Mouse (Mus musculus) brain, embryonic 14.5 days (tissue): ENCODE results near the gene Nr6a1. TPM values are rescaled to one million over a fixed set of nuclear protein-coding genes. Genes with fewer than 3 reads are reported as not detected.

Source experiments
- DNase-seq: peaks from one replicate; pipeline ENCODE4 v3.0.0-alpha.2; 2011; ENCODE audit warnings: low read depth
- CTCF ChIP-seq: fragments of 200-500 bp; IDR thresholded peaks from 2 replicates; pipeline ENCODE4 v1.5.1; 2012; ENCODE audit warnings: inconsistent platforms, mild to moderate bottlenecking, moderate library complexity, borderline replicate concordance; ENCODE audit not compliant: insufficient read depth, insufficient read length; ENCODE audit errors: extremely low read depth
- POLR2A ChIP-seq: fragments of 200-500 bp; IDR thresholded peaks from 2 replicates; pipeline ENCODE4 v1.6.1; 2012; ENCODE audit warnings: mild to moderate bottlenecking, inconsistent platforms, borderline replicate concordance; ENCODE audit not compliant: poor library complexity, insufficient read depth, insufficient read length, severe bottlenecking; ENCODE audit errors: extremely low read depth
- polyA plus RNA-seq: library from polyadenylated mRNA; depleted of rRNA; stranded (reverse); fragments of >200 nt; gene quantifications from 2 replicates; pipeline ENCODE4 v1.2.3, GENCODE M21; 2012

Gene Nr6a1
- polyA plus RNA-seq, 1 experiment = 5.6 TPM

DNA sequence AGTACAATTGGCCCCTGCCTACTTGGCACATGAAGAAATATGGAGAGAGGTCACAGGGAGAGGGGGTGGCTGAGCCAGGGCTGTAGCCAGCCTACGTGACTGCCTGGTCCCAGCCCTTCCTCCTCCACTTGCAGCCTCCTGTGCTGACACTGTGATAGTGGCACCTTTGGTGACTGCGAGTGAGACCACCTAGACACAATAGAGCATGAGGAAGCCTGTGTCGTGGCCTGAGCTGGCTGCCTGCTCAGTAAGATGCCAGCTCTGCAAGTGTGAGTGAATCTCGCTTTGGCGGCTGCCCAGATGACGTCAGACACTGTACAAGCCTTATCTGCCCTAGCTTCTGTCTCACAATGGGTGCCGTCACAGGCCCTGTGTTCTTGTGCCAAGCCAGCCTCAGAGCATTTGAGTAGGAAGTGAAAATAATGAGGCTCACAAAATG is 22.8 kb upstream of the Nr6a1 start:
- TF ChIP-seq POLR2A = no peak
- TF ChIP-seq CTCF = no peak
- peak; percentile 95 for DNase-seq

DNA sequence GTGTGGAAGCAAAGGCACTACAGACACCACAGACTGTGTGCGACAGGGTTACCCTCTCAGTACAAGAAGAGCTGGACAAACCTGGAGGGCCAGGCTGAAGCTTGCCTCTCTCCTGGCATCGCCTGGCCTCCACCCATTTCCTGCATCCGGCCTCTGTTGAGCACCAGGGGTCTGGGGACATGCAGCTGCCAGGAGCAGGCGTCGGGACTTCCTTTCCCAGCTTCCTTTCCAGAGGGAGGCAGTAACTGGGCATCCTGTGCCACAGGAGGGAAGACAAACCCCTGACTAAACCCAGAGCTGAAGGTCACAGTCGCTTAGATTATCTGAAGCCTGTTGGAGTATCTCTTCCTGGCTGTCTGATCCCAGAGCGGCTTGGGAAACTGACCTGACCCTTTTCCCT is 20.1 kb upstream of the Nr6a1 start:
- no peak for DNase-seq
- TF ChIP-seq CTCF = no peak
- TF ChIP-seq POLR2A = no peak

DNA sequence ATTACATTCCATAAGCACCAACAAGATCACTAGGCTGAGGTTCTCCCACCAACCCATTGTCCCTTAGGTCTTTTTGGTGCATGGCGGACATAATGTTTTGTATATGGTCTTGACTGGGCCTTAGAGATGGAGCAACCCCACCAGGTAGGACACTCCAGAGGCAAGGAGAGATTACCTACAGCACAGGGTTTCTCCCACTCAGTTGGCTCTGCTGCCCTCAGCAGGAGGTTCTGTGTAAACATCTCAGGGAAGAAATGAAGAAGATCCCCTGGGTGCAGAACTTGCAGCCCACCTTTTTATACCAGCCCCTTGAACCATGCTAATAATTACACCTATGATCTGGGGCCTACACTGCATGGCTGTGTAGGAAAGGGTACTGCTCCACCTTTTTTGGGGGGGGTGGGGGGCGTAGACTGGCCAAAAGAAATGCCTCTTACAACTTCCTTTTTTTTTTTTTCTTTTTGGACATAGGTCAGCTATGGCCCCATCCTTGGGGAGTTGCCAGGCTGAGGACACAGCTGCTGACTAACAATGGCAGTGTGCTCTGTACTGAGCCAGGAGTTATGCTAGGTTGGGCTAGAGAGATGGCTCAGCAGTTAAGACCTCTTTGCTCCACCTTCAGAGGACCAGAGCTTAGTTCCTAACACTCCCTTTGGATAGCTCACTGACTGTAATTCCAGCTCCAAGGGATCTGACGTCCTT is 17.1 kb upstream of the Nr6a1 start:
- no peak for DNase-seq
- TF ChIP-seq POLR2A (no peak), CTCF (peak; percentile 5; the same call in 1 of the 2 replicates)

DNA sequence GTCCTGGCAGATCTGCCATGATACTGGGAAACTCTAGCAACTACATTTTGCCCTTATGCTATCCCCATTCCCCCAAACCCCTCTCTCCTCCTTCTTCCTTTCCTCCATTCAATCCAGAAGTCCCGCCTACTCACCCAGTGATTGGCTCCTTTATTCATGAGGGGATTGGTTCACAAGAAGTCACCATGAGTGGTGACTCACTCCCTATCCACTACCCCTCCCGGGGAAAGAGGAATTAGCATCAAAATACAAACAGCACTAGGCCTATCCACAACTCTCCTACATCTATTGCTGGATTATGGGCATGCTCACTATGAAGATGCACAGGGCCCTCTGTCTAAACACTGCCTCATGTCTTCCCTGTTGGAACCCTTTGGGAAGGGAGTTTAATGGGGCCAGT is 16.5 kb upstream of the Nr6a1 start:
- TF ChIP-seq POLR2A (no peak), CTCF (no peak)
- DNase-seq = no peak

DNA sequence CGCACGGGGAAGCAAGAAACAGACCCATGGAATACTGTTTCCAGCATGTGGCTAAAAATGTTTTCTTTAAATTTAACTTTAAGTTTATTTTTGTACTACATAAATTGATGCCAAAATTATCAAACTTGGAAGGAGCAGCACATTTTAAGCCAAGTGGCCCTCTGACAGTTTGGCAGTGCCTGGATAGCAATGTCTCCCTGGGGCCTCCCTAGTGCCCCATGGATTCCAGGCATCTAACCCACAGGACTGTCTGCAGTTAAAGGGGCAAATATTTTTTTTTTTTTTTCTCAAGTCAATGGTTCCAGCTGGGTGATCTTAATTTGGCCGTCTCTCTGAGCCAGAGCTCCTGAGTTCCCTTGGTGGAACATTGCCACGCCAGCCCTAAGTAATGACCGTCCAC is 15.7 kb upstream of the Nr6a1 start:
- DNase-seq = no peak
- no peak for TF ChIP-seq CTCF

DNA sequence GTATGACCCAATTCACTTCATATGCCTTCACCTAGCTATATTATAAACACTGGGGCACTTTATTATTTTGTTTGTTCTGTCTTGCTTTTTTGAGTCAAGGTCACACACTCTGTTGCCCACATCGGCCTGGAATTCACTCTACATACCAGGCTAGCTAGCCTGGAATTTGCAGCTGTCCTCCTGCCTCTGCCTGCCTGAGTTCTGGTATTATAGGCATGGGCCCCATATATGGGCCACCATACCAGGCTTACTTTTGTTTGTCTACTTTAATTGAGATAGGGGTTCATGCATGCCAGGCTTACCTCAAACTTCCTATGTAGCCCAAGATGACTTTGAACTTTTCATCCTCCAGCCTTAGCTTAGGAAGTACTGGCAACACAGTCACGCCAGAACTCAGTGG is 14.4 kb upstream of the Nr6a1 start:
- TF ChIP-seq CTCF (no peak), POLR2A (no peak)
- no peak for DNase-seq

DNA sequence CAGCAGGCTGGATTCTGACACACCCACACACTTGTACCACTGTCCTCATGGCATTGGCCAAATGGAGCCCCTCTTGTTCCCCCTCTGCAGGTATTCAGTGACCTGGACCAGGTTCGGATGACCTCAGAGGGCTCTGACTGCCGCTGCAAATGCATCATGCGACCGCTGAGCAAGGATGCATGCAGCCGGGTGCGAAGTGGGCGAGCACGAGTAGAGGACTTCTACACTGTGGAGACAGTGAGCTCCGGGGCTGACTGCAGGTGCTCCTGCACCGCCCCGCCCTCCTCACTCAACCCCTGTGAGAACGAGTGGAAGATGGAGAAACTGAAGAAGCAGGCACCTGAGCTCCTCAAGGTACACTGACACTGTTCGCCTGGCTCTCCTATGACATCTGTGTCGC is 13.9 kb upstream of the Nr6a1 start:
- TF ChIP-seq POLR2A (no peak), CTCF (no peak)
- DNase-seq = no peak

DNA sequence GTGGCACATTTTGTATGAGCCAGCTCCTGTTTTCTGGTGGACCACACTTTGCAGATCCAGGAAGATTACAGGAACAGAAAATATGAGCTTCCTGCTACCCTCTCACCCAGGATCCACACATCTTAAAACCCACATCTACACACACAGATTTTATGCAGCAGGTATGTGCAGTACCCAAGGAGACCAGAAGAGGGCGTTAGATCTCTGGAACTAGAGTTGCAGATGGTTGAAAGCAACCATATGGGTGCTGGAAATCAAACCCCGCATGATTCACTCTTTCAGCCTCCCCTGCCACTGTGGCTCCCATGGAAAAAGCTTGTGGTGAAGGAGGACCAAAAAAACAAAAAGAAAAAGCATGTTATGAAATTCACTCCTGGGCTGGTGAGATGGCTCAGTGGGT is 11.6 kb upstream of the Nr6a1 start:
- TF ChIP-seq POLR2A (no peak), CTCF (peak; percentile 35; the same call in 1 of the 2 replicates)
- no peak for DNase-seq

DNA sequence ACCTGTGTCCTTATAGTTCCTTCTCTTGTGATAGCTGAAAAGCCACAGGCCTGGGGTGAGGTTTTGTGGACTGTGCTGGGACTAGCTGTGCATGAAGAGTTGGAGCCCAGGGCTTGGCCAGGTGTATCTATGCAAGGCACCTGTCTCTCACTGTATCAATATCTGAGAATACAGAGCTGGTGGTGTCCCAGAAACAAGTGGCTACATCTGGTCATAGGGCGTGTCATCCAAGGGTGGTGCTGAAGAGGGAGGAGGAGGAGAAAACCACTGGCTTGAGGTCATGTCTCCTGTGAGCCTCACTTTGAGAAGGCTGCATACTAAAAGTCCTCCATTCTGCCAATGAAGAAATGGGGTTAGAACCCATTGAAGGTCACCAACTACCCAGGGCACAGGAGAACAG is 10.5 kb upstream of the Nr6a1 start:
- no peak for TF ChIP-seq CTCF
- TF ChIP-seq POLR2A = no peak

DNA sequence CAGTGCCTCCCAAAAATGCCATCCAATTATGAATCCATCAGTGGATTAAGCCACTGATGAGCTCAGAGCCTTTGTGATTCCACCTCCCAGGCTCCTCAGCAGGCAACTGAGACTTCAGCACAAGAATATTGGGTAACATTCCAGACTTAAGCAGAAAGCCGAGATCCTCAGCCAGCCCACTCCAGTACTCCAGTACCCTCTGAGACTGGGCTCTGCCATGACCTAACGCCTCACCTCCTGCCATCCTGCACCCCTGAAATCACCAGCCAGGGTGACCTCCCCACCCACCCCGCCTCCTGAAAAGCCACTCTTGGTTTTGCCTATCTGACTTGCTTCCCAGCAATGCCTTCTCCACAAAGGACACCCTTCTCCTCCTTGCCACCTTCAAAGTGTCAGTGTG is 9.9 kb upstream of the Nr6a1 start:
- TF ChIP-seq POLR2A (no peak), CTCF (no peak)
- DNase-seq = no peak

More for the DNA sequence above, 10.5 kb upstream of the Nr6a1 start:
- DNase-seq = no peak

DNA sequence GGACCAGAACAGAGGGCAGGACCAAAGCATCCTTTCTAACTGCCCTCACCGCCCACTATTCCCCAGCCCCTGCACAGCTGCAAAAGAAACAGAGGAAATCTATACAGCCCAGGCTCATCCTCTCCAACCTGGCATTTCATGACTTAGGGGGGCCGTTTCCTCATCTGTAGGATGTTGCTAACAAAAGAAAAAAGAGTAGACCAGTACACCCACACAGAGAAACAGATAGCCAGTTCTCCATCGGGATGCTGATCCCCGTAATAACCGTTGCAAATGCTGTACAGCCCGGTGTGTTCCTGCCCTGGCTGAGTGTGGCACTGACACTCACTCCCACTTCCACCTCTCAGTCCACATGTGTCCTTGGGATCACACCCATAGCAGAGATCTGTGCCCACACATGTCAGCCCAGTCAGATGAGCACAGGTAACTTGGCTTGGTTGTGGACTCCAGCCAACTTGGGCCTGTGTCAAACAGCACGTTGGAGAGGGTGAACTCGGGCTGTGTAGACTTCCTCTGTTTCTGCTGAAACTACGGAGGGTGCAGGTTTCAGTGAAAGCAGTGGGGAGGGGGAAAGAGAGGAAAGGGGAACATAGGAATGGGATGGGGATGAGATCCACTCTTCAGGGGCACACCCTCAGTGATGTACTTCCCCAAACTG is 9.4 kb upstream of the Nr6a1 start:
- DNase-seq = no peak
- TF ChIP-seq CTCF (no peak), POLR2A (no peak)

DNA sequence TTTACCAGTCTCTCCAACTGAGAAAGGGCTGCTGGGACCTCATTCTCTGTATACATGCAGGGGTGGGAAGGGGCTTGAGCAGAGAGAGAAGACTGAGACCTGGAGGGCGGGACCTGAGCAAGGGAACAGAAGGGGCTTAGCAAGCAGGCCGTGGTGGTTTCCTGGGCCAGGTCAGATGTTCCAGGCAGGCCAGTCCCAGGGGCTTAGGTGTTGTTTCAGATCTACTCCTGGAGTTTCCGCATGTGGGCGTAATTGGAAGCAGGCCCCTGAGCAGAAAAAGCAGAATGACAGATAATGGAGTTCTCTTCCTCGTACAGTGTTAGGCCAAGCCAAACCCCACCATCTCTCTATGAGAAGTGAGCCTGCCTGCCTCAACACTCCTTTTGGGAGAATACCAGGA is 7.4 kb upstream of the Nr6a1 start:
- TF ChIP-seq CTCF (no peak), POLR2A (no peak)
- DNase-seq = no peak
